Mouse (Mus musculus) kidney, adult 2 months (tissue): Measurements from ENCODE around the gene Aig1.

Experiments
- CTCF ChIP-seq: fragments of 200-500 bp; conservative IDR thresholded peaks from 2 replicates; pipeline ENCODE4 v1.5.1; 2011; ENCODE audit warnings: low read depth, mild to moderate bottlenecking, control low read depth, low read length, moderate library complexity, mixed read lengths; ENCODE audit not compliant: insufficient read depth, insufficient read length
- POLR2A ChIP-seq: fragments of 200-500 bp; IDR thresholded peaks from one replicate; pipeline ENCODE4 v1.6.1; 2011; ENCODE audit warnings: low read depth, low read length, control low read depth

GRCm38 (mm10) chr10:13882490-13882889 lies 13.7 kb upstream of the Aig1 start:
- 0 out of 2 replicates have a peak, but pooled peaks have one; percentile 13 for TF ChIP-seq CTCF
- no peak for TF ChIP-seq POLR2A
